Mouse (Mus musculus) ES-E14 (cell line): ENCODE data around the gene Acan. TPM values are rescaled to one million over a fixed set of nuclear protein-coding genes. Genes with fewer than 3 reads are reported as not detected.

Experiments
- DNase-seq: peaks from one replicate; pipeline ENCODE4 v3.0.0-alpha.2; 2013; ENCODE audit warnings: low read depth, low spot score
- H3K27ac ChIP-seq: 2 replicates; pipeline ENCODE4 v1.5.1; 2012; ENCODE audit warnings: low read depth, mild to moderate bottlenecking, low read length, moderate library complexity, mixed read lengths; ENCODE audit not compliant: poor library complexity, insufficient read depth, severe bottlenecking
- H3K36me3 ChIP-seq: 2 replicates; pipeline ENCODE4 v1.6.1; 2012; ENCODE audit warnings: mild to moderate bottlenecking, low read length, moderate library complexity, mixed read lengths; ENCODE audit not compliant: control insufficient read depth, poor library complexity, insufficient read depth, severe bottlenecking
- H3K4me1 ChIP-seq, 2 experiments: fragments of 150-350 bp in 1 of 2; sonication (generic) in 1 of 2; 2 replicates each; pipeline ENCODE4 v1.6.1; 2012; ENCODE audit warnings: low read length in 2 of 2, mild to moderate bottlenecking in 1 of 2, mixed read lengths in 1 of 2; ENCODE audit not compliant: control insufficient read depth in 2 of 2, insufficient read depth in 2 of 2, poor library complexity in 1 of 2
- H3K4me3 ChIP-seq, 2 experiments: fragments of 150-350 bp in 1 of 2; sonication (generic) in 1 of 2; 2 replicates each; pipeline ENCODE4 v1.5.1; 2012; ENCODE audit warnings: low read length in 2 of 2, low read depth in 1 of 2, mild to moderate bottlenecking in 1 of 2, mixed read lengths in 1 of 2; ENCODE audit not compliant: insufficient read depth in 1 of 2, poor library complexity in 1 of 2, severe bottlenecking in 1 of 2
- H3K9ac ChIP-seq: 2 replicates; pipeline ENCODE4 v1.6.1; 2012; ENCODE audit warnings: low read depth, mild to moderate bottlenecking, low read length, mixed read lengths; ENCODE audit not compliant: poor library complexity, insufficient read depth, severe bottlenecking
- H3K9me3 ChIP-seq: fragments of 150-350 bp; sonication (generic); 2 replicates; pipeline ENCODE4 v1.6.1; 2012; ENCODE audit warnings: low read depth, mild to moderate bottlenecking, low read length; ENCODE audit not compliant: control insufficient read depth, insufficient read depth
- CHD2 ChIP-seq: IDR thresholded peaks from 2 replicates; pipeline ENCODE4 v1.6.1; 2014; ENCODE audit warnings: mild to moderate bottlenecking, low read depth, low read length, inconsistent platforms
- HCFC1 ChIP-seq: IDR thresholded peaks from 2 replicates; pipeline ENCODE4 v1.6.1; 2012; ENCODE audit warnings: low read length, inconsistent platforms, borderline replicate concordance; ENCODE audit not compliant: insufficient read depth
- MAFK ChIP-seq: IDR thresholded peaks from 2 replicates; pipeline ENCODE4 v1.6.1; 2014; ENCODE audit warnings: mild to moderate bottlenecking, low read depth, low read length, inconsistent platforms; ENCODE audit not compliant: insufficient read depth
- ZC3H11A ChIP-seq: IDR thresholded peaks from 2 replicates; pipeline ENCODE4 v1.6.1; 2012; ENCODE audit warnings: low read depth, mild to moderate bottlenecking, inconsistent platforms, low read length, borderline replicate concordance
- ZNF384 ChIP-seq: IDR thresholded peaks from 2 replicates; pipeline ENCODE4 v1.6.1; 2012; ENCODE audit warnings: low read depth, low read length, inconsistent platforms
- in situ Hi-C, 2 experiments: fragments of 600-800 bp; cut with MboI; formaldehyde crosslinking; loops; one replicate each; pipeline ENCODE4 v1.15.1; 2025; ENCODE audit warnings: low sequenced_read_pairs in 2 of 2, inconsistent platforms in 1 of 2; ENCODE audit not compliant: unreplicated experiment in 2 of 2
- total RNA-seq: library from RNA; depleted of rRNA; stranded (reverse); fragments of 300-350 nt; gene quantifications from 2 replicates; pipeline ENCODE4 v1.2.3, GENCODE M21; 2012; rRNA removed

Gene Acan
- total RNA-seq = 4.9 and 5.2 TPM in 2 replicates

- Histone ChIP-seq H3K4me1 (no peaks in the 10 kb centered on the region), H3K27ac (no peak within 1 kb of the TSS), H3K36me3 (no peaks in the 10 kb centered on the region), H3K4me3 (peak within 1 kb of the TSS; percentile 68 to 71), H3K9me3 (no peaks in the 10 kb centered on the region), H3K9ac (no peak within 1 kb of the TSS)
- in situ Hi-C loops = no loop called here
- no peak for TF ChIP-seq ZC3H11A
- no peak for TF ChIP-seq MAFK
- TF ChIP-seq ZNF384 = no peak
- TF ChIP-seq HCFC1 = no peak
- no peak for TF ChIP-seq CHD2
- DNase-seq = no peak
Observed at GRCm38 (mm10) chr7:79053383-79053889, at the start of gene Acan. TSS of gene Acan (plus strand) at chr7:79053483.

GRCm38 (mm10) chr7:79021293-79021905 lies 31.9 kb upstream of the Acan start:
- Histone ChIP-seq H3K9ac (no peak overlapping the region), H3K9me3 (no peaks in the 10 kb centered on the region), H3K36me3 (no peaks in the 10 kb centered on the region), H3K4me3 (no peak overlapping the region), H3K4me1 (no peaks in the 10 kb centered on the region), H3K27ac (no peak overlapping the region)
- TF ChIP-seq MAFK = no peak
- no peak for TF ChIP-seq ZNF384
- no peak for TF ChIP-seq HCFC1
- no peak for TF ChIP-seq ZC3H11A
- TF ChIP-seq CHD2 = no peak
- in situ Hi-C loops = no loop called here
- no peak for DNase-seq

DNA sequence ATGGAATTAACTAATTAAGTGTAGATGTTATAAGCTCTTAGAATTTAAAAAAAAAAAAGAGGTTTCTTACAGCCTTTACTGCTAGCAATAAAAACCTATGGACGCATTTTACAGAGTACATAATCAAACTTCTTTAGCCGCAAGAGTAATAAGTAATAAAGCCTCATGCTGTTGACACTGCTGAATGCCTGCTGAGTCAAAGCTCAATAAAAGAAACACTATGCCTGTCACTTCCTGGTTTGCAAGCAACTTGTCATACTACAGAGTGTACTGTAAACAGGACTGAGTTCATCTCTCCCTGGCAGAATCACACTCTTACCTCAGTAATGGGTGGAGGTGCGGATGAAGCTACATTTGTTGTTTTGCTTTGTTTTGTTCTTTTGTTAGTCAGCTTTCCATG lies 24.1 kb upstream of the Acan start:
- H3K9me3 ChIP-seq = no peaks in the 10 kb centered on the region
- no peak overlapping the region for H3K27ac ChIP-seq
- in situ Hi-C loops = no loop called here
- no peak overlapping the region for H3K9ac ChIP-seq
- H3K36me3 ChIP-seq = no peaks in the 10 kb centered on the region
- no peaks in the 10 kb centered on the region for H3K4me1 ChIP-seq
- TF ChIP-seq HCFC1 = no peak
- no peak for TF ChIP-seq ZC3H11A
- no peak for TF ChIP-seq MAFK
- TF ChIP-seq CHD2 = no peak
- TF ChIP-seq ZNF384 = no peak
- DNase-seq = no peak
- H3K4me3 ChIP-seq = no peak overlapping the region

- in situ Hi-C loops = no loop called here
- no peaks in the 10 kb centered on the region for H3K9me3 ChIP-seq
- no peaks in the 10 kb centered on the region for H3K4me1 ChIP-seq
- no peak for TF ChIP-seq ZNF384
- no peak for TF ChIP-seq ZC3H11A
- no peak for TF ChIP-seq CHD2
- no peak for TF ChIP-seq HCFC1
- no peak for TF ChIP-seq MAFK
- no peaks in the 10 kb centered on the region for H3K36me3 ChIP-seq
- no peak overlapping the region for H3K9ac ChIP-seq
- no peak for DNase-seq
- no peak overlapping the region for H3K27ac ChIP-seq
- H3K4me3 ChIP-seq = no peak overlapping the region
Observed at GRCm38 (mm10) chr7:79033745-79034144, 19.5 kb upstream of the Acan start.

GRCm38 (mm10) chr7:79034521-79034920 lies 18.8 kb upstream of the Acan start:
- DNase-seq = no peak
- Histone ChIP-seq H3K36me3 (no peaks in the 10 kb centered on the region), H3K9me3 (no peaks in the 10 kb centered on the region), H3K9ac (no peak overlapping the region), H3K27ac (no peak overlapping the region), H3K4me3 (no peak overlapping the region), H3K4me1 (no peaks in the 10 kb centered on the region)
- no peak for TF ChIP-seq MAFK
- no peak for TF ChIP-seq ZC3H11A
- no peak for TF ChIP-seq ZNF384
- no peak for TF ChIP-seq HCFC1
- TF ChIP-seq CHD2 = no peak
- in situ Hi-C loops = no loop called here
